Mouse (Mus musculus) forebrain, postnatal 0 days (tissue): ENCODE results near the gene Glt8d2. TPM values are rescaled to one million over a fixed set of nuclear protein-coding genes. Genes with fewer than 3 reads are reported as not detected.
"Not testable (repeated sequence)": the region's sequence is repeated elsewhere in the genome, so short reads cannot be mapped to it uniquely, and the experiment has no call there.

Experiments used
- ATAC-seq: fragments of 200-750 bp; cut with Nextera tagmentation; 2 replicates; pipeline ENCODE4 v1.8.0; 2017; ENCODE audit warnings: mild to moderate bottlenecking, moderate library complexity
- DNase-seq: peaks from one replicate; pipeline ENCODE4 v3.0.0-alpha.2; 2015
- H3K27ac ChIP-seq: fragments of 300-500 bp; sonication (generic); 2 replicates; pipeline ENCODE4 v1.5.1; 2014; ENCODE audit warnings: low read depth, mild to moderate bottlenecking, antibody characterized with exemption, low read length, moderate library complexity, mixed read lengths
- H3K27me3 ChIP-seq: fragments of 300-500 bp; sonication (generic); 2 replicates; pipeline ENCODE4 v1.6.1; 2014; ENCODE audit warnings: mild to moderate bottlenecking, low read length, mixed read lengths; ENCODE audit not compliant: insufficient read depth
- H3K36me3 ChIP-seq: fragments of 300-500 bp; sonication (generic); 2 replicates; pipeline ENCODE4 v1.6.1; 2014; ENCODE audit warnings: mild to moderate bottlenecking, moderate library complexity; ENCODE audit not compliant: insufficient read depth
- H3K4me1 ChIP-seq: fragments of 300-500 bp; sonication (generic); 2 replicates; pipeline ENCODE4 v1.6.1; 2014; ENCODE audit warnings: antibody characterized with exemption; ENCODE audit not compliant: insufficient read depth
- H3K4me2 ChIP-seq: fragments of 300-500 bp; sonication (generic); 2 replicates; pipeline ENCODE4 v1.6.1; 2014; ENCODE audit warnings: low read depth, mild to moderate bottlenecking, moderate library complexity
- H3K4me3 ChIP-seq: fragments of 300-500 bp; sonication (generic); 2 replicates; pipeline ENCODE4 v1.5.1; 2014; ENCODE audit warnings: low read depth, low read length, mixed read lengths
- H3K9ac ChIP-seq: fragments of 300-500 bp; sonication (generic); 2 replicates; pipeline ENCODE4 v1.6.1; 2014; ENCODE audit warnings: mild to moderate bottlenecking
- H3K9me3 ChIP-seq: fragments of 300-500 bp; sonication (generic); 2 replicates; pipeline ENCODE4 v1.6.1; 2016; ENCODE audit warnings: low read length
- CTCF ChIP-seq: sonication (generic); IDR thresholded peaks from 2 replicates; pipeline ENCODE4 v1.5.1; 2016; ENCODE audit warnings: antibody characterized with exemption, control low read depth, low read depth
- WGBS: fragments of 180-500 bp; shearing (Covaris S2); extraction: QIAGEN DNeasy Blood & Tissue Kit; methylation state at CpG from one replicate; pipeline ENCODE4 v1.1.7; 2014; 5-methylcytosine and 5-hydroxymethylcytosine counted together
- polyA plus RNA-seq: library from polyadenylated mRNA; unstranded; fragments of >200 nt; fragmentation: Nextera tagmentation; extraction: Ambion mirVana; gene quantifications from 2 replicates; pipeline ENCODE4 v1.2.1, GENCODE M21; 2015
- total RNA-seq: library from RNA; depleted of rRNA; stranded (reverse); fragments of >200 nt; gene quantifications from 2 replicates; pipeline ENCODE4 v1.2.3, GENCODE M21; 2014

Gene Glt8d2
- total and polyA plus RNA-seq, 2 experiments from 2014 or later: 1.9 to 2.4 TPM

DNA sequence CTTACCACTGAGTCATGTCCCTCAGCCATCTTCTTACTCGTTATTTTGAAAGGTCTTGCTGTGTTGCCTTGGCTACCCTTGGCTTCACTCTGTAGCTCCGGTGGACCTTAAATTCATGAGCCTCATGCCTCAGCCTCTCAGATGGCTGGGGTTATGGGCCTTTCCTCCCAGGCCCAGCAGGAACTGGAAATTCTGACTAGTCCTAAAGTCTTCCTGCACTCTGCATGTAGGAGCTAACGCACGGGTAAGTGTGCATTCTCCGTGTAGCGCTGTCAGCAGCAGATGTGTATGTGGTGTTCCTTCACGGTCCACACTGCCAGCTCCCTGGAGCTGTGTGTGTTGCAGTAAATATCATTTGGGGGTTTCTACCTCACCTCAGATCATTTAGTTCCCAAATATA, 59.3 kb downstream of the Glt8d2 start:
- H3K36me3 ChIP-seq: peaks cover 2% of the 10 kb centered on the region; the same call in 1 of the 2 replicates
- H3K9me3 ChIP-seq: no peaks in the 10 kb centered on the region
- ATAC-seq (no peak), DNase-seq (no peak)
- no peak overlapping the region for H3K9ac ChIP-seq
- H3K4me1 ChIP-seq: peaks cover 9% of the 10 kb centered on the region
- peak overlapping the region; percentile 52; the same call in 1 of the 2 replicates for H3K4me3 ChIP-seq
- 71% methylated on average over 7 of the region's 7 CpGs for WGBS
- H3K27ac ChIP-seq: no peak overlapping the region
- no peak for TF ChIP-seq CTCF
- peak overlapping the region; percentile 91 for H3K4me2 ChIP-seq
- H3K27me3 ChIP-seq: no peaks in the 10 kb centered on the region

DNA sequence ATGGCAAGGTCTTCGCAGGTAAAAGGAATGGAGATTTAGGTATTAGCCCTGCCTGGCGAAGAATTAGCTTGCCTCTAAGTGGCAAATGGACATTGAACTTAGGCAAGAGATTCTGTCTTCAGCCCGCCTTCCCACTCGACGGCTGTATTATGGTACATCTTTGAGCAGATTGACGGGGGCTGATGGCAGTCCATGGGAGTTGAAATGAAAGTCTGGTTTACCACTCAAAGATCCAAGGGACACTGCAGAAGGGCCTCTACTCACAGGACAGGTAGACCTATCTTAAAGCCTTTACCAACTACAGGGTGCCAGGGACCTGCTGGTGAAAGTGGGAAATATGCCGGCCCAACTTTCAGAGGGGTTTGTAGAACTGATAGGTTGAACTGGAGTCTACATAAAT, 60.0 kb downstream of the Glt8d2 start:
- Histone ChIP-seq H3K4me2 (peak overlapping the region; percentile 91), H3K27me3 (no peaks in the 10 kb centered on the region), H3K36me3 (peaks cover 2% of the 10 kb centered on the region; the same call in 1 of the 2 replicates), H3K9me3 (no peaks in the 10 kb centered on the region), H3K27ac (peak overlapping the region; percentile 89; the same call in 1 of the 2 replicates), H3K4me3 (peak overlapping the region; percentile 52), H3K9ac (peak overlapping the region; percentile 68), H3K4me1 (peaks cover 9% of the 10 kb centered on the region)
- no peak for DNase-seq
- TF ChIP-seq CTCF: no peak
- 14% methylated on average over 7 of the region's 7 CpGs for WGBS
- no peak for ATAC-seq

DNA sequence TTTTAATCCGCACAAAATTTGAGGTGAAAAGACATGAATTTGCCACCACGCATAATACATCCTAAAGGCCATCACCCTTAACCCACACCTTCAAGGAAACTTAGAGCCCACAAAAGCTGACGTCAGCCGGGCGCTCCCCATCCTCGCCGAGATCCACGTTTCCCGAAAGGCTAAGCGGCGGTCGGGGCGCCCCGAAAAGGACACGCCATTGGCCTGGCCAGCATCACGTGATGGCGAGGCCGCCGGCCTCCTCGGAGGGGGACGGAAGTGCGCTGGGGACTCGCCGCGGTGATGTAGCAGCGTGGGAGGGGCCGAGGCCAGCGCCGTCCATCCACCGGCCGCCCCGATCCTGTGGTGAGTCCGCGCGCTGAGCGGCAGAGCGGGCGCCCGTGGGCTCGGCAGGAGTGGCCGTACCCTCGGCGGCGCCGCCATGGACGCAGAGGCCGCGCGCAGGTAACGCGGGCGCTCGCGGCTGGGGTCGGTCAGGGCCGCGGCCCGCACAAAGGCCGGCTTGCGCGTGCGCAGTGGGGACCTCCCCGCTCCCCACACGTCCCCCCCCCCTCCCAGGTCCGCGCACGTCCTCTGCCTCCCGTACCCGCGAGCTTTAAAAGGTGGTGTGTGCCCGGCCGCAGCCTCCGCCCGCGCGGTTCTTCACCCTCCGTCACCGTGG, 60.7 kb downstream of the Glt8d2 start, which contains the start of gene Tdg:
TSS of gene Tdg (plus strand) at position 243 of the 670 bp plus-strand sequence.
- WGBS: 3% methylated on average over 52 of the region's 78 CpGs
- H3K9me3 ChIP-seq, H3K36me3 ChIP-seq, H3K27me3 ChIP-seq, H3K4me1 ChIP-seq: not testable (repeated sequence)
- H3K4me2 ChIP-seq: peak within 1 kb of the TSS; percentile 91
- DNase-seq (peak; percentile 97), ATAC-seq (peak; percentile 97)
- peak within 1 kb of the TSS; percentile 89 for H3K27ac ChIP-seq
- H3K4me3 ChIP-seq: peak within 1 kb of the TSS; percentile 52
- H3K9ac ChIP-seq: peak within 1 kb of the TSS; percentile 68

DNA sequence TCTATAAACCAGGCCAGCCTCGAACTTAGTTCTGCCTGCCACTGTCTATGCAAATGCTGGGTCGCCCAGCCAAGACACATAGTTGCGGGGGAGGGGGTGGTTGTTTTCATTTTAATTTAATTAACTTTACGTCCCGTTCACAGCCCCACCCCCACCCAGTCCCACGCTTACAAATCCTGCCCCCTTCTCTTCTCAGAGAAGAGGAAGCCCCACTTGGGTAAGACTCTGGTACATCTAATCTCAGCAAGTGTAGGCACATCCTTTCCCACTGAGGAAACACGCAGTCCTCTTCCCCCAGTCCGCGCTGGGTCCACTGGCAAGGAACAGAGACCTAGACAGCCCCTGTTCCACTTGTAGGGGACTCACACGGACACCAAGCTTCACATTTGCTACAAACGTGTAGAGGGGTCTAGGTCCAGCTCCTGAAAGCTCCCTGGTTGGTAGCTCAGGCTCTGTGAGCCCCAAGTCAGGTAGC, 61.3 kb downstream of the Glt8d2 start:
- no peaks in the 10 kb centered on the region for H3K9me3 ChIP-seq
- peak overlapping the region; percentile 68 for H3K9ac ChIP-seq
- DNase-seq (no peak), ATAC-seq (peak; percentile 42)
- peaks cover 9% of the 10 kb centered on the region for H3K4me1 ChIP-seq
- no peak for TF ChIP-seq CTCF
- peak overlapping the region; percentile 52 for H3K4me3 ChIP-seq
- H3K27ac ChIP-seq: peak overlapping the region; percentile 89
- H3K27me3 ChIP-seq: no peaks in the 10 kb centered on the region
- H3K36me3 ChIP-seq: peaks cover 2% of the 10 kb centered on the region; the same call in 1 of the 2 replicates
- 5% methylated on average over 11 of the region's 11 CpGs for WGBS
- peak overlapping the region; percentile 91 for H3K4me2 ChIP-seq

- not testable (repeated sequence) for H3K9me3 ChIP-seq, H3K36me3 ChIP-seq, DNase-seq, H3K27me3 ChIP-seq
- peak overlapping the region; percentile 65 for H3K4me2 ChIP-seq
- ATAC-seq: peak; percentile 5; the same call in 1 of the 2 replicates
- WGBS: 10% methylated on average over 2 of the region's 2 CpGs
- peak overlapping the region; percentile 53 for H3K4me3 ChIP-seq
- H3K27ac ChIP-seq: peak overlapping the region; percentile 86
- peaks cover 10% of the 10 kb centered on the region; the same call in 1 of the 2 replicates for H3K4me1 ChIP-seq
- peak overlapping the region; percentile 86 for H3K9ac ChIP-seq
Measured at GRCm38 (mm10) chr10:82623553-82623932, 66.9 kb downstream of the Glt8d2 start.

DNA sequence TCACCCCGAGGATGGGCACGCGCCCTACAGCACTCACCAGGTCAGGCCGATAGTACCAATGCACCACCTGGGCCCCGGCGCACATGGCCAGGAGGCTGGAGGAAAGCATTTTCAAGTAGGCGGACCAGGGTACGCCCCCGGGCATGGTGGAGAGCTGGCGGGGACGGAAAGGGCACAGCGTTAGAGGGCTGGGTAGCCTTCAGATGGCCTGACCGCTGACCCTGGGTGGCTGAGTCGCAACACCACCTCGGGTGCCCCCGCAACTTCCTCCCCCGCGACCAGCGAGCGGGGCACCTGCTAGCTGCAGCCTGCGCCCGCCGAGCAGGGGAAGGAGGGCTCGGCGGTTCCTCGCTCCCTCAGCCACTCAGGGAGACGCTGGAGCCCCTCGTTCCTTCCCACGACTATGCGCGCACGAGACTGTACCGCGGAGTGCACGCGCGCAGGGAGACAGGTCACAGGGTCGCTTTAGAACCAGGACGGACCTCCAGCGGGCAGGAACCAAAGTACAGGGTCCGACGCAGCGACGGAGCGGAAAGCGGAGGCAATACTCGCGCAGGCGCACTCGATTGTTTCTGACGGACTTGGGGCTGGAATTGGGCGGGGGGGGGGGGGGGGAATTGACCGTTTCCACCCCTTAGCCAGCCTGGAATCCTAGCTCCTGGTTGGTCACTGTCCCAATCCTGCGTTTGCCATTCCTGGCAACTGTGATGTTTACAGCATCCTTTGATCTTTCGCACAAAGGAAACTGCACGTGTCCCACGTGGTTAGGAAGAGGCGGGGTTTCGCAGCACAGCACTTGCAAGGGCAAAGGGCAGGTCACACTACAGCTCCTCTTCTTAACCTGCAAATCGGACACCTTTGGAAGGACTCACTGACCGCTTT, 67.5 kb downstream of the Glt8d2 start, which contains the start of gene 1190007I07Rik:
TSS of gene 1190007I07Rik (minus strand) at position 558 of the 882 bp plus-strand sequence.
- TF ChIP-seq CTCF: peak; percentile 51
- H3K9me3 ChIP-seq: no peaks in the 10 kb centered on the region
- H3K4me3 ChIP-seq: peak within 1 kb of the TSS; percentile 53
- peak within 1 kb of the TSS; percentile 86 for H3K9ac ChIP-seq
- H3K36me3 ChIP-seq: no peaks in the 10 kb centered on the region
- WGBS: 3% methylated on average over 58 of the region's 61 CpGs
- ATAC-seq (peak; percentile 92), DNase-seq (peak; percentile 96)
- H3K4me1 ChIP-seq: peaks cover 10% of the 10 kb centered on the region; the same call in 1 of the 2 replicates
- H3K4me2 ChIP-seq: peak within 1 kb of the TSS; percentile 65
- H3K27me3 ChIP-seq: no peaks in the 10 kb centered on the region
- H3K27ac ChIP-seq: peak within 1 kb of the TSS; percentile 86
